Mouse (Mus musculus) kidney, postnatal 14 days (tissue): ENCODE results near the gene Cdc42se1.

Source experiments
- DNase-seq: peaks from one replicate; pipeline ENCODE4 v3.0.0; 2022; ENCODE audit warnings: mixed read lengths

Gene Cdc42se1

DNA sequence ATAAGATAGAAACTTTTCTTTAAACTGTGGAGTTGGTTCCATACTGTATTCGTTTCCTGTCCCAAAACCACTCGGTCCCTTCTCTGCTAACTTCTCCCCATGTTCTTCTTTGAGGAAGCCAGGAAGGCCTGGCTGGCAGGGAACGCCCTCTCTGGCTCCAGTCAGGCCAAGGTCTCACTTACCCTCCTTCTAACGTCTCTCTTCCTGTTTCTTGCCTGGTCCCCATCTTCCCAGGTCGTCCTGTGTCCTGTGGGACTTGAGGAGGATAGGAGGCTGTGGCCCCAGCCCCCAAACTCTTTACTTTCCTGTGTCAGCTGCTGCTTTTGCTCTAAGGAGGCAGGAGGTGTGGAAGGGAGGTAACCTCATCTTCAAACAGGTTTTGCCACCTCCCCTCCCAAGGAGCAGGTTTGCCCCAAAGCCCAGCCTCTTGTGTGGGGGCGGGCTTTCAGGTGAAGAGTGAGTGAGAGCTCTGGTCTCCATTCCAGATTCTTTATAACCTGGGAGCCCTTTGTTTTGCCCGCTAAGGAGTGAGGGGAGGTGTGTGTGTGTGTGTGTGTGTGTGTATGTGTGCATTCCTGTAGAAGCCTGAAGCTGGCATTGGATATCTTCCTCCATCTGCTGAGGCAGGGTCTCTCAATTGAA, 22.4 kb downstream of the Cdc42se1 start, which contains the start of gene Bnipl:
Gene Bnipl, minus strand, starts transcription at position 411 of the 642 bp plus-strand sequence.
- no peak for DNase-seq

DNA sequence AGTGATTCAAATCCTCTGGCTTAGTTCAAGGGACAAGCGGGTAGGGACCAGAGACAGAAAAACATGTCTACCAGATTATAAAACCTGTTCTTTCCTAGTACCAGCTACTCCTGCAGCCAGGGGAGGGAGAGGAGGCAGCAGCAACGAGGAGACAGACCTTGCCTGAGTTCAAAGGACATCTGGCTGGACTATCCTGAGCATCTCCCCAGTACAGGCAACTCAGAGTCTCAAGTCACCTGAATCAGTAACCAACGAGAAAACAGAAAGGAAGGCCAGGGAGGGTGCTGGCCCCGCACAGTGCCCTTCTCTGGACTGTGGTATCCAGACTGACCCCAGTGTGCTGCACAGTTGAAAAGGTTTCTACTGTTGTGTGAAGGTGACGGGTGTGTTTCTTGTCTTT, 28.4 kb downstream of the Cdc42se1 start:
- DNase-seq, result no peak

DNA sequence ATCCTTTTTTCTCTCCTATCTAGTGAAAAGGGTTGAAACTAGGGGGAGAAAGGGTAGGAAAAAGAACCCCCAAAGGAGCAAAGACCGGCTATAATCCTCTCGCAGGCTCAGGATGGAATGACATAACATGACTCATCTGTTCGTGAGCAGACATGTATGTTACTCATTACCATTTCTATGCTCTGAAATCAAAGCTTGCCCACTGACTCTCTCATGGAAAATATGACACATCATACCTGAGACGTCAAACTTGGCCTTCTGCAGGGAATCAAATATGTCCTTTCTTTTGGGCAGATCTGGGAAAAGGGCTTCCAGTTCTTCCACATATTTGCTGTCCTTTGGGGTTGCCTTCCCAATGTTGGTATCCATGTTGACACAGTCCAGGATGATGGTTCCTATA, 33.4 kb downstream of the Cdc42se1 start:
- DNase-seq, result no peak

DNA sequence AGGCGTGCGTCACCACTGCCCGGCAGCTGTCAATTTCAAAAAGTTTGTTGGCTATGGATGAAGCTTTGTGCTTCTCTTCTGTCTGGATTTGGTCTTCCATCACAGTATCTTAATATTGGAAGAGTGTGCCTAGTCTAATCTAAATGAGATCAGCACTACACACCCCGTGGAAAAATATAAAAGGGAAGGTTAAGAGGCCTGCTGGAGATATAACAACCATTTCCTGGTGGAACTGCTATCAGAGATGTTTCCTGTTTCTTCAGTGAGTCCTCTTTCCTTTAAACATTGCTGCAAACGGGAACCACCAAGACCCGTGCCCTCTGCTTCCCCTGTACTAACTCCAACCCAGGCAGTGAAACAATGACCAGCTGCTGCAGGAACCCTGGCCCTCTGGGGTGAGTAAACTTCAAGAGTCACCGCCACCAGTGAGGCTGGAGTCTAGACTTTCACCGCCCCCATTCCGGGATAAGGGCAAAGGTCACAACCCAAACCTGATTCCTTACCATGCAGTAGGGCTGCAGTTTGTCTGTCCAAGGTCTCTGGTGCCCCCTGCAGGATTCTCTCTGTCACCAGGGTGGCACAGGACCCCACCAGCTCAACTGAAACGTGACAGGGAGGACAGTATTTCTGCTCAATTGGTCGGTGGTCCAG, 34.7 kb downstream of the Cdc42se1 start:
- DNase-seq, result peak; percentile 88

DNA sequence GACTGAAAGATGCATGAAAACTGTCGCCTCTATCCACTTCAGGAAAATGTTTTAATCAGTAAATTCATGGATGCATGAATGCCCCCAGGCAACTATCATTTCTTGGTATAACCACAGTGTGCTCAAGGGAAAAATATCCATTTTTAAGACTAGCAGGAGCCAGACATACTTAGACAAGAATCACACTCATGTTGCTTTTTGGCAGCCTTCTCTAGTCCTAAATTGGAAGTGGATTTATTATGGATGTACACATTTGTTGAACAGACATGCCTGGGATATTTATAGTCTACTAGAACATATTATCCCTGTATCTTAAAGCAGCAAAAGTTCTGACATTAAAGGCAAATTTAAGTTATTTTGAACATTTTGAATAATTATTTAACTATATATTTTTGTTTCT, 36.2 kb downstream of the Cdc42se1 start:
- DNase-seq, result no peak

DNA sequence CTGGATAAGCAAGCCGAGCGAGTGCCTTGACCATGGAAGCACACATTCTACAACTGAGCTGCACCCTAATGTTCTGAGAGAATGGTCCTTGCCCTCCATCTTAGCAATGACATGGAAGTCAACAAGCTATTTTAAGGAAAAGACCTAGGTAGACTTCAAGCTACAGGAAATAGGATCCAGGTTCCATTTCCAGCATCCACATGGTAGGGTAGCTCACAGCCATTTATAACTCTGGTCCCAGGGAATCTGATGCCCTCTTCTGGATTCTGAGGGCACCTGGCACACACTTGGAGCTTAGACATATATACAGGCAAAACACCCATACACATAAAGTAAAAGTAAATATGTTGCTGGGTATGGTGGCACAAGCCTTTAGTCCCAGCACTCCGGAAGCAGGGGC, 37.5 kb downstream of the Cdc42se1 start:
- no peak for DNase-seq

DNA sequence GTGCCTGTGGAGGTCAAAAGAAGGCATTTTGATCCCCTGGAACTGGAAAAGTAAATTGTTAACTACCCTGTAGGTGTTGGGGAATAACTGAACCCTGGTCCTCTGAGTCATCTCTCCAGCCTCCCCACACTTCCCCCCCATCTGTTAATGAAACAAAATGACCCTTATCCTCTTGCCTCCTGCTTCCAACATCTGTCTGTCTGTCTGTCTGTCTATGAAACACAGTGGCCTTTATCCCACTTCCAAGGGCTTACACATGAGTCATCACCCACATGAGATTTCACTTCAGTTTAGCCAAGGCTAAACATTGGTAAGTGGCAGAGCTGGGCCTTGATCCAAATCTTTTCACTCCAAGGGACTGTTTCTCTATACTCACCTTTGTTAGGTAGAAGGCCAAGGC, 39.3 kb downstream of the Cdc42se1 start:
- DNase-seq, result peak; percentile 30

DNA sequence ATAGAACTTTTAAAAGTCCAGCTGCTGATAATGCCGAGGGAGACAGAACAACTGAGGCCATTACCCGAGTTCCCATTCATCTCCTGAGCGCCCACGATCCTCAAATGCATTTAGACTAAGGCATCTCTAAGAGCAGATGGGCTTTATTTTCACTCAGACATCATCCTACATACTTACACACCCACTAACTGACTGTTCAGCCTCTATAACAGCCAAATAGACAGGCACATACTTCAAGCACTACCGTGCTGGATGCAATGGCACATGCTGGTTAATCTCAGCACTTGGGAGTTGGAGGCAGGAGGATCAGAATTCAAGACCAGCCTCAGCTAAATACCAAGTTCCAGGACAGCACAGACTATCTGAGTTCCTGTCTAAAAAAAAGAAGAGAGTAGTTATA, 41.3 kb downstream of the Cdc42se1 start:
- no peak for DNase-seq

DNA sequence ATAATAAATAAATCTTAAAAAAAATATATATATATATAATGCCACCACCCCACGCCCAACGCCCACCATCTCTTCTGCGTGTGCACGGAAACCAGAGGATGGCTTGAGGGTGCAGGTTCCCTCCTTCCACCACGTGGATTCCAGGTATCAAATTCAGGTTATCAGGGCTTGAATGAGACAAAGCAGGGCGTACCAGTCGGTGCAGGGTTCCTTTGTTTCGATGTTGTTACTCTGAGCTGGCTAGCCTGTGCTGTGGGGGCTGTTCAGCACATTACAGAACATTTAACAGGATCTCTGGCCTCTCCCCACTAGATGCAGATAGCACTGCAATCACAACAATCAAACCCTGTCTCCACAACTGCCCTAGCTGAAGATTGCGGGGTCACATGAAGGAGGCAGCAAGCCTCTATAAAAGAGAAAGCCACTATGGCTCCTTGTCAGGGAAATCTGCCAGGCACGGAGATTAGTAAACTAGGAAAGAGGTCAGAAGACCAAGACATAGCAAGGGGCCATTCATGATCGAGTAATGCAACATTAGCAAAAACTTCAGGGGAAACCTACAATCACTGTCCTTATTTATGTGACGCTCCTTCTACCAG, 42.3 kb downstream of the Cdc42se1 start:
- DNase-seq, result no peak

DNA sequence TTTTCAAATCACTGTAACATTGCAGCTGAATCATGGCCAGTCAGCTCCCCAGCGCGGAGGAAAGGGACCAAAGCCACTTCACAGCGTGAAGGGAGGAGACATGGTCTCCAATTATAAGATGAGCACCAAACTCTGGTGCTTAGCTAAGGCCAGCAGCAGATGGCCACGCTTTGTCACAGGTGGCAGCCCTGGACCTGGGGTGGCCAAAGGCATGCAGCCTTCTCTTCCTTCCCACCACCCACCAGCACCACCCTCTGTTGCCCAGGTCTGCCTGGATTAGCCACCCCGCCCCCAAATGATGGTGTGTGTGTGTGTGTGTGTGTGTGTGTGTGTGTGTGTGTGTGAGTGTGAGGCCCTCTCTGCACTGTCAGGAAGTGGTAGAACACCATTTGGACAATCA, 44.9 kb downstream of the Cdc42se1 start:
- DNase-seq, result no peak

DNA sequence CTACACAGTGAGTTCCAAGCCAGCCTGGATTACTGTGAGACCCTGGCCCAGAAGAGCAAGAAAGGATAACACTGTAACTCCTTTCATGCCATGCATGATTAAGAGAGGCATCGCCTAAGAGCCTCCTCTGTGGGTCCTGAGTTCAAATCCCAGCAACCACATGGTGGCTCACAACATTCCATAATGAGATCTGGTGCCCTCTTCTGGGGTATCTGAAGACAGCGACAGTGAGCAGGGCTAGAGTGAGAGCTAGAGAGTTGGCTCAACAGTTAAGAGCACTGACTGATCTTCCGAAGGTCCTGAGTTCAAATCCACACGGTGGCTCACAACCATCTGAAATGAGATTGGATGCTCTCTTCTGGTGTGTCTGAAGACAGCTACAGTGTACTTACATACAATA, 45.9 kb downstream of the Cdc42se1 start:
- no peak for DNase-seq

DNA sequence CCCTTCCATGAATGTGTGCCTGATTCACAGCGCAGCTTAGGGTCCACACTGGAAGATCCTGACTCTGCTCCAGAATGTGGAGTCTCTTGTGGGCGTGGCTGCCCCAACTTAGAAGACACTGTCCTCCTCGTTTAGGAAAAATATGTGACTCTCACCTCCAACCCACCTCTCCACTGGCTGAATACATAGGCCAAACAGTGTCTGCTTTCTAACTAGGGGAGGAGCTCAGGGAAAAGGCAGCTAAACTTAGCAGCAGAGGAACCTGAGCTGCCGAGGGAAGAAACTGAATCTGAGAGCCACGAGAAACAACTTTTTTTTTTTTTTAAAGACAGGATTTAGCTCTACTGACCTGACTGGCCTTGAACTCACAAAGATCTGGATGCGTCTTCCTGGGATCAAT, 46.6 kb downstream of the Cdc42se1 start:
- no peak for DNase-seq

DNA sequence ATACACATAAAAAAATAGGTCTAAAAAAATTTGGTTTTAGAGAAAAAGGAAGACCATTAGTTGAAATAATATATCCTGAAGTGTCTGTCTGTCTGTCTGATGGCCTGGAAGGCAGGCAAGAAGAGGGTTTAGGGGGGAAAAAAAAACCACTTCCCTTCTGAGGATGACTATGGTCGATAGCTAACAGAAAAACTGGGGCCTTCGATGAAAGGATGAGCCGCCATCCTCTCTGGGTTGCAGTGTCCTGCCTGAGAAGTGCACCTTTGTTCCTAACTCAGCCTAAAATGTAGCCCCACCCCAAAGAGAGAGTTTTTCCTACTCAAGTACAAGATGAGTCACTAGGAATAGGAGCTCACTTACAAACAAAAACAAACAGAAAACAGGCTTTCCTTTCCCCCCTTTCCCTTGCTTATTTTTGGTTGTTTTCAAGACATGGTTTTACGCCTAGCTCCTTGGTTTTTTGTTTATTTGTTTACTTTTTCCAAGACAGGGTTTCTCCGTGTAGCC, 47.9 kb downstream of the Cdc42se1 start:
- DNase-seq, result no peak

DNA sequence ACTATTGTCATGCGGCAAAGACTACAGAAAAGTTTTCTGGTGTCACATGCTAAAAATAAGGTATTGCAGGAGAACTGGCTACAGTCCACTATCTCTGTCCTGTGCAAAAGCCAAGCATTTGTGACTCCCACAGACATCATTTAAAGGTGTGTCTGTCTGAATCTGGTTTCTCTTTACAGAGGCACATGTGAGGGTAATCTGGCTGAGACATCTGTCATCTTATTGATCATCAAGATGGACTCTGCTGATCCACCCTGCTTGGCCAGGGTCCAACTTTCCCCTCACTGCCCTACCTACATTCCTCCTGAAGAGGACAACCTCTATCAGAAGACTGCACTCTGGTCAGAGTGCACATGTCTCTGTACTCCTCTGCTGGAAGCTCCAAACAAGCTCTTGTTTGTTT, 48.6 kb downstream of the Cdc42se1 start:
- DNase-seq, result no peak

DNA sequence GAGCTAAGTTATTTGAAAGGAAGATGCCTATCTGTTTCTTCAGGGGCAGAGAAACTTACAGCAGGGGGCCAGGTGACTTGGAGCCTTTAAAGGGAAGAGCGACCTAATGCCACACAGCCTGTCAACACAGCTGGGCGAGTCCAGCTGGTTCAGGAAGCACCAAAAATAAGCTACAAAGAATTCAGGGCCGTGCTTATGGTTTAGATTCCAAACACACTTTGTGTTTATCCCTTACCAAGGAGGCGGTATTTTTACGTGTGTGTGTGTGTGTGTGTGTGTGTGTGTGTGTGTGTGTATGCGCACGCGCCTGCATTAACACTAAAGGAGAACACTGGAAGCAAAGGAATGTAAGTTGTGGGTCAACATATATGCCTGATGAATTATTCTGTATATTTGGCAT, 52.2 kb downstream of the Cdc42se1 start:
- DNase-seq, result peak; percentile 56

DNA sequence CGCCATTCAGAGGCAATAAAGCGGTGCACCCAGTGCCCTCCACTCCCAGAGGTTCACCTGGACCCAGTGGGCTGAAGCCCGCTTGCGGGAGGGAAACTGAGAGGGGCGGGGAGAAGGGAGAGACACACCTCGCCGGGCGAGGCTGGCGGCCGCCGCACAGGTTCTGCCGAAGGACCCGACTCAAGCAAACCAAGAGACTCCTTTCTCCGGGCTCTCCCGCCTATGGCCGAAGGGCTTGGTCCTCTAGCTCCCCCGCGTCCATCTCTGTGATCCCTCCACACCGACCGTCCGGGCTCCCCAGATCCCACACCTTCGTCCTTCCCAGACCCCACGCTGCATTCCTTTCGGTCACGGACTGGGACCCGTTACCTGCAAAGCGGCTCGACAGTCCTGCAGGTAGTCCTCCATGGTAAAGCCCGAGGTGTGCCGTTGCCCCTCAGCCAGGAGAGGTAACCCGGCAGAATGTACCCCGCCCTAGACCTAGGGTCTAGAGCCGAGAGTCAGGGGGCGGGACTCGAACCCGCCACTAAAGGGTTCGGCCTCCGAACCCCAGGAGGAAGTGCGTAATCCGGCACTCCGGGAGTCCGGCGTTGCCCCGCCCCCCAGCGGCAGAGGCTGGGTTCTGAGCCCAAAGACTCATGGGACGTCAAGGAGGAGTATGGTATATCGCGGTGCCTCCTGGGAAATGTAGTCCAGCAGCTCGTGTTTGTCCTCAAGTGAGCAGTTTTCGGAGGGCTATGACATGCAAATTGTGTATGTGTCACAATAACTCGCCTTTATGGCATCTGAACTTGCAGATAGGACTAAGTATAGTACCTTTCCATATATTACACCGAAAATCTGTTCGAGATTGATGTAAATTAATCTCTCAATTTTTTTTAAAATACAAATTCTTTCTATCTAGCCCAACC, 52.9 kb downstream of the Cdc42se1 start, which contains the start of the genes Mindy1 and Prune1:
Gene Mindy1, plus strand, starts transcription at position 130 of the 911 bp plus-strand sequence.
Gene Prune1, minus strand, starts transcription at position 861 of the 911 bp plus-strand sequence.
- DNase-seq, result peak; percentile 99

DNA sequence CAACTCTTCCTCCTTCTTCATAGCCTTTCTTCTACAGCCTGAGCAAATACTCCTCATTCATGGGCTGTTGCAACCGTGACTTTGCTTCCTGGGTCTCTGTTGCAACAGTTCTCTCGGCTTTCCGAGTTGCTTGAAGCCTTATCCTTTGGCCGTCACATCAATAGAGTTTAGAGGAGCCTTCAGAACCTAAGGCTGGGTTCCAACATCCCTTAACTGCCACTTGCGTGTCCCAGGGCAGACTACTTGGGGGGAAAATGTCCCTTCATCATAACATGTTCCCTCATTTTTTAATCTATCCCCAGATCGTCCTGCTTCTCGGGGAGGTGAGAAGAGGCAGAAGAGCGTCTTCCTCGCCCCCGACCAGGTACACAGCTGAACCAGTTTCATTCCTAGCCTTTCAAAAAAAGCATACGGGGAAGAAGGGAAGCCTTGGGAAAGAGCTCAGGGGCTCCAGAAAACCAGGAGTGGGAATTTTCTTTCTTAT, 53.9 kb downstream of the Cdc42se1 start:
- DNase-seq, result peak; percentile 44

DNA sequence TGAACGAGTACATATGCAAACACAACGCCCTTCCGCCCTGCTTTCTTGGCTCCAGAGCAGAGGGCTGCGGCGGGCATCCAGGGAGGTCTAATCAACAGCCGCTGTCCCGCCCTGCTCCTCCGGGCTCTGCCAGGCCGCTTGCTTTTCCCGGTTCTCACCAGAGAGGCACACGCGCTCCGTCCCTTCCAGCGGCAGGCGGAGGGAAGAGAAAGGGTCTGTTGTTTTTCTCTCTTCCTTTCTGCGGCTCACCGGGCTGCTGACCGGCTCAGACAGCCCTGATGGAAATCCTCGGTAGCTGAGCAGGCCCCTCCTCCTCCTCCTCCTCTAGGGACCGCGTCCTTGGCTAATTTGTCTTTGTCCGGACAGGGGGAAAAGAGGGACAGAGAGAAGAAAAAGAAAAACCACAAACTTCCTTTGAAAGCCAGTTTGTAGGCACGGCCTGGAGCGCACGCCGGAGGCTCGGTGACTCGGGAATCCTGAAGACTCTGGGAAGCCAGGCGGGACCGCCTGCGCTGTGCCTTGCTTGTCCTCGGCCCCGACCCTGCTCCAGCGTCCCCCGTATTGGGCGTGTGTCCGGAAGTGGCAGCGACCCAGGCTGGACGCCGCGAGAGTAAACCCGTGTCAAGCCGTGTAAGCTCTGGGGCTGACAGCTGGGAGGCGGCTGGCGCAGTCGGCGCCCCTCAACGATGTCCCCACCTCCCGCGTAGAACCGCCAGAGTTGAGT, 54.5 kb downstream of the Cdc42se1 start:
- peak; percentile 88 for DNase-seq

DNA sequence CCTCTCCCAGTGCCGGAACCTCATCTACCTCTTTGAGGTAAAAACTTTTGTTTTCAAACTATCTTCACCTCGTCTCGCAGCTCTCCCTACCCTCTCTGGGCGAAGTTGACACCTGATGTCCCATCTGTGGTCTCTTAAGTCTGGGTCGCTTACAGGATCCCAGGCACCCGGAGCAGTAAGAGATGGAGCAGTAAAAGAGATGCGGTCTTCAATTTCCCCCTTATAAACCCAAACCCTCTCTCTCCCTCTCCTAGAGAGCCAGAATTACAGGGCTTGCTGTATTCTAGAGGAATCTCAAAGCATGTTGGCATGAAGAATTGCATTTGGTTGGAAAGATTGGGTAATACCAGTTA, 55.0 kb downstream of the Cdc42se1 start:
- DNase-seq, result no peak

DNA sequence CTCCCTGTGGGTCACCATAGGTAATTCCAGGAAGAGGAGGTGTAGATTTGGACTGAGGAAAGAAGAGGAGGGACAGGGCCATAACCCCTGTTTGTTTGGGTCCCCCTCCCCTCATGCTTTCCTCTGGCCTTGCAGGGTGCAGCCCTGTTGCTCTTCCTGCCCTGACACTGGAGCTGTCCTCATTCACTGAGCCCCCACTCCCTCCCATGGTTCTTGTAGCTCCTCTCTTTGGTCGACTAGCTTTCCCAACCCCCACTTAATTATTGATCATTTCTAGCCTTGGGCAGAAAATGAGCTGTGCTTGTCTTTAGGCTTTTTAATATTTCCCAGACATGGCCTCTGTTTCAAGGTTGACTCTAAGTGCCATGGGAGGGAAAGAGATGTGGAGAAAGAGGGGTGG, 55.5 kb downstream of the Cdc42se1 start:
- DNase-seq, result no peak

DNA sequence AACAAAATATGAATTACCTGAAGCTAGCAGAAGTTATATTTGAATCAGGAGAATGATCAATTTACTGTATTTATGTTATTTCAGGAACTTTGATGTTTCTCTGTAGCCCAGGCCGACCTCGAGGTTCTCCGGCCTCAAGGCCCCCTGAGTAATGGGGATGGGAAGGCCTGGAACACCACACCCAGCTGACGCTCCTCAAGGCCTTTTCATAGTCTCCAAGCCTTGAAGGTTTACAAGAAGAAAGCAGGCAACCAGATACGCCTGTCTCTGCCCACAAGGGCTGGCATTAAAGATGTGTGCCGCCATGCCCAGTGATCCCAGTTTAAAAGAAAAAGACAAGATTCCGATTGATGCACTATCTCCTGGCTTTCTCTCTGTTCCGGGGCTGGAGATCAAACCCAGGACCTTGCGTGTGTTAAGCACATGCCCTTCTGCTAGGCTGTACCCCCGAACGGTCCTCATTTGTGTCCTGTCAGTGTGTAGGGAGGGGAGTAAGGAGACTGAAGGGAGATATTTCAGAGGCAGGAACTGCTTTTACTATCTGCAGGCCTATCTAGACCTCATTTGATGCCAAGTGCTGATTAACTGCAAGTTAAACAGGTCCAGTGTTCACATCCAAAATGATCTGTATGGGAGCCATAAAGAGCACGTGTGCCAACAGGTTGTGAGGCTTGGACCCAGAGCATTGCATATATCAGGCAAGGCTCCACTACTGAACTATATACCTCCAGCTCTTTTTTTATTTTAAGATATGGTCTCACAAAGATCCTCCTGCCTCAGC, 56.2 kb downstream of the Cdc42se1 start:
- DNase-seq, result no peak
